Mouse (Mus musculus) hindbrain, embryonic 15.5 days (tissue): Measurements from ENCODE around the gene Ifi206. TPM values are rescaled to one million over a fixed set of nuclear protein-coding genes. Genes with fewer than 3 reads are reported as not detected.
"Not testable (repeated sequence)": the region's sequence is repeated elsewhere in the genome, so short reads cannot be mapped to it uniquely, and the experiment has no call there.

Source experiments
- ATAC-seq: fragments of 200-750 bp; cut with Nextera tagmentation; 2 replicates; pipeline ENCODE4 v1.8.0; 2017; ENCODE audit warnings: low read depth, moderate number of reproducible peaks, moderate TSS enrichment; ENCODE audit not compliant: low FRiP score
- H3K27ac ChIP-seq: fragments of 300-500 bp; sonication (generic); replicated peaks from 2 replicates; pipeline ENCODE4 v1.5.1; 2015; ENCODE audit warnings: mild to moderate bottlenecking, inconsistent platforms
- H3K27me3 ChIP-seq: fragments of 300-500 bp; sonication (generic); 2 replicates; pipeline ENCODE4 v1.6.1; 2015; ENCODE audit warnings: control low read depth, inconsistent platforms
- H3K36me3 ChIP-seq: fragments of 300-500 bp; sonication (generic); 2 replicates; pipeline ENCODE4 v1.6.1; 2015; ENCODE audit warnings: control low read depth, inconsistent platforms
- H3K4me1 ChIP-seq: fragments of 300-500 bp; sonication (generic); replicated peaks from 2 replicates; pipeline ENCODE4 v1.6.1; 2015; ENCODE audit warnings: control low read depth, inconsistent platforms
- H3K4me2 ChIP-seq: fragments of 300-500 bp; sonication (generic); 2 replicates; pipeline ENCODE4 v1.6.1; 2015; ENCODE audit warnings: moderate library complexity, mild to moderate bottlenecking, inconsistent platforms
- H3K4me3 ChIP-seq: fragments of 300-500 bp; sonication (generic); 2 replicates; pipeline ENCODE4 v1.5.1; 2015; ENCODE audit warnings: mild to moderate bottlenecking, inconsistent platforms
- H3K9ac ChIP-seq: fragments of 300-500 bp; sonication (generic); 2 replicates; pipeline ENCODE4 v1.6.1; 2015; ENCODE audit warnings: inconsistent platforms
- H3K9me3 ChIP-seq: fragments of 300-500 bp; sonication (generic); 2 replicates; pipeline ENCODE4 v1.6.1; 2016; ENCODE audit warnings: control low read depth, inconsistent platforms
- WGBS: fragments of 180-500 bp; shearing (Covaris S2); methylation state at CpG from one replicate; pipeline ENCODE4 v1.1.7; 2015; 5-methylcytosine and 5-hydroxymethylcytosine counted together
- polyA plus RNA-seq: library from polyadenylated mRNA; unstranded; fragments of >200 nt; fragmentation: Nextera tagmentation; extraction: Ambion mirVana; gene quantifications from 2 replicates; pipeline ENCODE4 v1.2.1, GENCODE M21; 2015

Ifi206 gene
- polyA plus RNA-seq: 0.30 TPM in 1 of 2 replicates, not detected in the other

GRCm38 (mm10) chr1:173490812-173491480 lies at the start of gene Ifi206:
Gene Ifi206 (minus strand): TSS chr1:173491041.
- not testable (repeated sequence) for H3K27ac ChIP-seq, H3K27me3 ChIP-seq, H3K9ac ChIP-seq

DNA sequence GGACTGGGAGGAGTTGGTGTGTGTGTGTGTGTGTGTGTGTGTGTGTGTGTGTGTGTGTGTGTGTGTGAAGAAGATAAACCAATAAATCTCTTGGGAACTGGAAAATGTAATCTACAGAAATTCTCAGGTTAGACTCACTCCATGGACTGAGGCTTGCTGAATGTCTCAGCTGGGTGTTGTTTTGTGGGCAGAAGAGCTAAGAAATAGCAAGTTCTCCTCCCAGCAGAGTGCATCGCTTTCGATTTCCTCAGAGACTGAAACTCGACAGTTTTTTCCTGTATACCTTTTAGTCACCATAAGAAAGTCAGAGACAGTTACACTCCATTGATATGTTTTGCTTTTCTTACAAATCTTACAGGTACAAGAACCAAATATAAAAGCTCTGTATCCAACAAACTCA lies 45.0 kb upstream of the Ifi206 start, which contains the start of gene Ifi214:
Gene Ifi214 (minus strand): TSS at position 167 of the 400 bp plus-strand sequence.
- H3K4me1 ChIP-seq, H3K4me2 ChIP-seq, H3K27ac ChIP-seq, H3K4me3 ChIP-seq, H3K27me3 ChIP-seq, H3K9me3 ChIP-seq, H3K36me3 ChIP-seq, ATAC-seq, H3K9ac ChIP-seq: not testable (repeated sequence)
- WGBS: 88% methylated on average over 3 of the region's 3 CpGs

More at GRCm38 (mm10) chr1:173490812-173491480, at the start of gene Ifi206:
- H3K4me2 ChIP-seq, H3K4me1 ChIP-seq, H3K4me3 ChIP-seq, ATAC-seq, H3K36me3 ChIP-seq, H3K9me3 ChIP-seq: not testable (repeated sequence)
- WGBS: 89% methylated on average over 3 of the region's 3 CpGs

DNA sequence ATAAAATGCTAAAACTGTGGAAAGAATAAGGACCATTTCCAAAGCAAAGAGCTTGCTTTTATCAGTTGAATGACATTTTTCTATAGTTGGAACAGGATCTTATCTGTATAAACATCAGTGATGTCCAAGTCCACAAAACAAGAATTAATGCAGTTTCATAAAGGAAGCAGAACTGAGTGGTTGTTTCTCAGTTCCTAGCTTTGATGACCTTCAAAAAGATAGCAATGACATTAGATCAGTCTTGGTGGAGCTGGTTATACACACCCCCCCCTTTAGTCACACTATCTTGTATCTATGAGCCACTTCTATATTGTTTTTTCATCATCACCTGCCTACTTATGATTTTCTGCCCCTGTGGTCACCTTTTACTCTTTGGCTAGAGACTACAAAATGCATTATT lies 30.6 kb upstream of the Ifi206 start:
- no peak overlapping the region for H3K27ac ChIP-seq
- no peaks in the 10 kb centered on the region for H3K27me3 ChIP-seq
- no peak overlapping the region for H3K4me2 ChIP-seq
- H3K9ac ChIP-seq: no peak overlapping the region
- ATAC-seq: no peak
- no peak overlapping the region for H3K4me3 ChIP-seq
- no peaks in the 10 kb centered on the region for H3K9me3 ChIP-seq
- no peaks in the 10 kb centered on the region for H3K4me1 ChIP-seq
- H3K36me3 ChIP-seq: no peaks in the 10 kb centered on the region

DNA sequence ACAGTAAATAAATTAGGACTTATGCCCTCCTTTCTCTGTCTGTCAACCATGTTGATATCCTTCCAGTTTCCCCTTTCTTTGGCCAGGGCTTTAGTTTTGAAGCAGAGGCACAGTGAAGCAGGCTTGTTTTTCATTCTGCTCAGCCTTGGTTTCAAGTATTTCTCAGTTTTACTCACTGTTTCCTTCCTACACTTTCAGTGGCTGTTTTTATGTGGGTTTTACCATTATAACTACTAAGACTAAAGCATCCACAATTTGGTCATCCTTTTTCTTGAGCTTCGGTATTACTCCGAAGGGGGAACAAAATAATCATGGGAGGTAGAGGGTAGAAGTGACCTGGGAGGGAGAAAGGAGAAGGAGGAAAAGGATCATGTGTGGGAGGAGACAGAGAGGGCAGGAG lies 19.8 kb upstream of the Ifi206 start:
- H3K4me2 ChIP-seq, H3K4me1 ChIP-seq, H3K9me3 ChIP-seq, H3K36me3 ChIP-seq, H3K9ac ChIP-seq, H3K27me3 ChIP-seq, H3K27ac ChIP-seq, H3K4me3 ChIP-seq, ATAC-seq: not testable (repeated sequence)
- WGBS: 96% methylated on average over 2 of the region's 2 CpGs

DNA sequence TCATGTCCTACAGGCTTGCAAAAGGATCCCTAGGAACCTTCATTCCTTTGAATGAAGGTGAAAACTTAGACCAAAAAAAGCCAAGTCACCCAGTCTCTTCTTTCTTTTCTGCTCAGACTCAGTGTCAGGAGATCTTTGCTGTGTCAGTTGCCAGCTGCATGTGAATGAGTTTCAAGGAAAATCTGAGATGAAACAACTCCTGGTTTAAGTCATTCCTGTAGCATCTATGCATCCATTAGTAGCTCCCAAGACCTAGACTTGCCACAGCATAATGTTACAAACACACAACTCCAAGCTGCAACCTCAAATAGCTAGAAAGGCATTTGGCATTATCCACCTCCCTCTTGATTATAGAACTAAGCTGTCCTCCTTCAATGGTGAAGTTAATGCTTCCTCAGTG lies 642 bp upstream of the Ifi206 start:
- H3K27me3 ChIP-seq, H3K4me1 ChIP-seq, H3K4me2 ChIP-seq, H3K4me3 ChIP-seq, ATAC-seq, H3K27ac ChIP-seq, H3K9me3 ChIP-seq, H3K9ac ChIP-seq, H3K36me3 ChIP-seq: not testable (repeated sequence)

- H3K9ac ChIP-seq, H3K9me3 ChIP-seq, H3K4me1 ChIP-seq, H3K4me2 ChIP-seq, H3K4me3 ChIP-seq, H3K27me3 ChIP-seq, H3K27ac ChIP-seq, H3K36me3 ChIP-seq, ATAC-seq: not testable (repeated sequence)
- 93% methylated on average over 3 of the region's 3 CpGs for WGBS
Observed at GRCm38 (mm10) chr1:173481182-173481574, 9.7 kb downstream of the Ifi206 start.

DNA sequence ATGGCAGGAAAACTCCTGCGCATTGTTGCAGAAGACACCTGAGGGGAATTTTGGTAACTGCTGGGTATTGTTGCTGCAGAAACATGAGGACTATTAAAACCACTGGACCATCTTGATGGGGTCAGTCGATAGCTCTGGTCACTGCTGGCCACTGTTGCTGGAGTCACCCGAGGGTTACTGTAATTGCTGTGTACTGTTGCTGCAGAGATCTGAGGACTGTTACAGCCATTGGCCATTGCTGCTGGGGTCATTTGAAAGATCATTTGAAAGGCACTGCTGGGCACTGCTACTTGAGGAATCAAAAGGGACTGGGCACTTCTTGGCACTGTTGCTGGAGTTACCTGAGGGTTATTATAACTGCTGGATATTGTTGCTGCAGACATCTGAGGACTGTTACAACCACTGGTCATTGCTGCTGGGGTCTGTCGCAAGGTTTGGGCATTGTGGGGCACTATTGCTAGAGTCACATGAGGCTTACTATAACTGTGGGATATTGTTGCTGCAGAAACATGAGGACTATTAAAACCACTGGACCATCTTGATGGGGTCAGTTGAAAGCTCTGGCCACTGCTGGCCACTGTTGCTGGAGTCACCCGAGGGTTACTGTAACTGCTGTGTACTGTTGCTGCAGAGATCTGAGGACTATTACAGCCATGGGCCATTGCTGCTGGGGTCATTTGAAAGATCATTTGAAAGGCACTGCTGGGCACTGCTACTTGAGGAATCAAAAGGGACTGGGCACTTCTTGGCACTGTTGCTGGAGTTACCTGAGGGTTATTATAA lies 10.3 kb downstream of the Ifi206 start:
- WGBS: 89% methylated on average over 5 of the region's 5 CpGs
- ATAC-seq, H3K36me3 ChIP-seq: not testable (repeated sequence)

DNA sequence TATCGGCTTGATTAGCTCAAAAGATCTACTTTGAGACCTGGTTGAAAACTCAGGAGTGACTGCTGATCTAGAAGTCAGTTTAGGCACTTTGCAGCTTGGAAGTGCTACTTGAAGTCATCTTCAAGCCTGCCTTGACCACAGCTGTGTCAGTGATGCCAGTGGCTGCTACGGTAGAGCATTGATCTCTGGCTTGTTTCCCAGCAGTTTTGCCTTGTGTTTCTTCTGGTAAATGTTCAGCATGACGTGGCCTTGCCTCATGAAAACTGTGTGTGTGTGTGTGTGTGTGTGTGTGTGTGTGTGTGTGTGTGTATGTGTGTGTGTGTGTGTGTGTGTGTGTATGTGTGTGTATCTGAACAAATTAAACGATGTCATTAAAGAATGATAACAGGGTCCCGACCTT lies 34.1 kb downstream of the Ifi206 start:
- no peak overlapping the region for H3K27ac ChIP-seq
- WGBS: 92% methylated on average over 5 of the region's 5 CpGs
- no peak overlapping the region for H3K4me3 ChIP-seq
- no peaks in the 10 kb centered on the region for H3K9me3 ChIP-seq
- no peaks in the 10 kb centered on the region for H3K27me3 ChIP-seq
- ATAC-seq: no peak
- no peaks in the 10 kb centered on the region for H3K36me3 ChIP-seq
- H3K9ac ChIP-seq: no peak overlapping the region
- H3K4me2 ChIP-seq: no peak overlapping the region
- H3K4me1 ChIP-seq: no peaks in the 10 kb centered on the region

More for the DNA sequence above, 10.3 kb downstream of the Ifi206 start:
- not testable (repeated sequence) for H3K9me3 ChIP-seq, H3K4me1 ChIP-seq, H3K9ac ChIP-seq, H3K27ac ChIP-seq, H3K27me3 ChIP-seq, H3K4me2 ChIP-seq, H3K4me3 ChIP-seq

- H3K9ac ChIP-seq: no peak overlapping the region
- no peak overlapping the region for H3K4me2 ChIP-seq
- no peaks in the 10 kb centered on the region for H3K27me3 ChIP-seq
- no peaks in the 10 kb centered on the region for H3K4me1 ChIP-seq
- no peaks in the 10 kb centered on the region for H3K36me3 ChIP-seq
- 0 out of 2 replicates have a peak, but pooled peaks have one; percentile 42 for ATAC-seq
- no peaks in the 10 kb centered on the region for H3K9me3 ChIP-seq
- no peak overlapping the region for H3K4me3 ChIP-seq
- H3K27ac ChIP-seq: no peak overlapping the region
- 55% methylated on average over 7 of the region's 7 CpGs for WGBS
Observed at GRCm38 (mm10) chr1:173456139-173456754, 34.6 kb downstream of the Ifi206 start.

GRCm38 (mm10) chr1:173451665-173452064 lies 39.2 kb downstream of the Ifi206 start:
- ATAC-seq: no peak
- Histone ChIP-seq H3K9me3 (no peaks in the 10 kb centered on the region), H3K27me3 (no peaks in the 10 kb centered on the region), H3K4me2 (no peak overlapping the region), H3K4me1 (no peaks in the 10 kb centered on the region), H3K9ac (no peak overlapping the region), H3K4me3 (no peak overlapping the region), H3K27ac (no peak overlapping the region), H3K36me3 (no peaks in the 10 kb centered on the region)
- WGBS: 93% methylated on average over 5 of the region's 5 CpGs

- Histone ChIP-seq H3K9me3 (no peaks in the 10 kb centered on the region), H3K27ac (no peak overlapping the region), H3K4me2 (no peak overlapping the region), H3K4me3 (no peak overlapping the region), H3K36me3 (no peaks in the 10 kb centered on the region), H3K4me1 (no peaks in the 10 kb centered on the region), H3K9ac (no peak overlapping the region), H3K27me3 (no peaks in the 10 kb centered on the region)
- no peak for ATAC-seq
- 81% methylated on average over 4 of the region's 4 CpGs for WGBS
Observed at GRCm38 (mm10) chr1:173450621-173451020, 40.2 kb downstream of the Ifi206 start.

DNA sequence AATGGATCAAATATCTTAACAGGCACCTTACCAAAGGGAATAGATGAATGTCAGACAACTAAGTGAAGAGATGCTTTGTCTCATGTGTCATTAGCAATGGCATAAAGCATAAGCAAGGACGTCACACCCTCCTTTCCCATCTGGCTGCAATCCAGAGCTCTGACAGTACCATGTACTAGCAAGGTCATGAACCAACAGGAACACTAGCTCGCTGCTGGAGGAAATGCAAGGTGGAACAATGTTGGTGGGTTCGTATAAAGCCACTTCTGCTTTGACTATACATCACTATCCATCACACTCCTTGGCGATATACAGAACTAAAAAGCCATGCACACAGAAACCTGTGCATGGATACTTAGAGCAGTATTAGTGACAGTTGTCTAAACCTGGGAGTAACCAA lies 43.8 kb downstream of the Ifi206 start:
- Histone ChIP-seq H3K4me3 (no peak overlapping the region), H3K9ac (no peak overlapping the region)
- WGBS: 69% methylated on average over 4 of the region's 4 CpGs

More for the DNA sequence above, 43.8 kb downstream of the Ifi206 start:
- H3K4me2 ChIP-seq: no peak overlapping the region
- no peaks in the 10 kb centered on the region for H3K36me3 ChIP-seq
- no peaks in the 10 kb centered on the region for H3K27me3 ChIP-seq
- no peak for ATAC-seq
- no peaks in the 10 kb centered on the region for H3K9me3 ChIP-seq
- no peak overlapping the region for H3K27ac ChIP-seq
- no peaks in the 10 kb centered on the region for H3K4me1 ChIP-seq
